Mouse (Mus musculus) myocyte (in vitro differentiated cells): Measurements from ENCODE around the gene Tuba3a.

Experiments
- CEBPB ChIP-seq: IDR thresholded peaks from 2 replicates; pipeline ENCODE4 v1.6.1; 2011; ENCODE audit warnings: mild to moderate bottlenecking, moderate library complexity; ENCODE audit not compliant: poor library complexity, insufficient read depth, severe bottlenecking
- POLR2A ChIP-seq: IDR thresholded peaks from one replicate; pipeline ENCODE4 v1.6.1; 2011; ENCODE audit warnings: low read depth, mild to moderate bottlenecking, control low read depth, moderate library complexity; ENCODE audit not compliant: insufficient read length
- USF1 ChIP-seq: IDR thresholded peaks from one replicate; pipeline ENCODE4 v1.6.1; 2011; ENCODE audit warnings: low read depth, mild to moderate bottlenecking, control low read depth, moderate library complexity

GRCm38 (mm10) chr6:125234520-125234828 is 51.4 kb downstream of the Tuba3a start:
- TF ChIP-seq POLR2A (no peak), CEBPB (no peak), USF1 (no peak)
